ENCODE assay signal across 8 mouse cellular contexts in genomic region chr10:84388357-84389141, GRCm38 (mm10). TPM values are rescaled to one million over a fixed set of nuclear protein-coding genes. Genes with fewer than 3 reads are reported as not detected.
DNase-seq lines count a peak whose midpoint lies in the region; ATAC-seq and TF ChIP-seq lines count a peak whose summit lies in the region.

No protein-coding gene starts in this region.

- no peak overlapping the region for H3K4me2 ChIP-seq in hindbrain, embryonic 15.5 days
- 0 out of 2 replicates have a peak overlapping the region, but pooled peaks have one; percentile 40 for H3K4me2 ChIP-seq in liver, postnatal 0 days (ENCODE audit: low read depth, low read length)
- H3K4me2 ChIP-seq in neural tube, embryonic 14.5 days (ENCODE audit: low read depth, low read length) = peak overlapping the region; percentile 8; the same call in 1 of the 2 replicates

- peak; percentile 74 for DNase-seq in right cerebral cortex, adult 18-20 months
- DNase-seq in right cerebral cortex, postnatal 25 days = no peak
- peak; percentile 58 for DNase-seq in gastrocnemius, adult 2 months
- DNase-seq in liver, postnatal 0 days = no peak
- no peak for DNase-seq in adrenal gland, adult (ENCODE audit: inconsistent age in 2 of 2, low spot score in 1 of 2)
- DNase-seq in thymus, postnatal 36 days = no peak

- H3K36me3 ChIP-seq in hindbrain, embryonic 15.5 days = peaks cover 5% of the 10 kb centered on the region; the same call in 1 of the 2 replicates
- no peaks in the 10 kb centered on the region for H3K36me3 ChIP-seq in liver, postnatal 0 days (replicated peaks; ENCODE audit: insufficient read depth, low read length)
- no peaks in the 10 kb centered on the region for H3K36me3 ChIP-seq in neural tube, embryonic 14.5 days (ENCODE audit: control insufficient read depth, insufficient read depth, low read length)

- peaks cover 65% of the 10 kb centered on the region for H3K4me1 ChIP-seq in hindbrain, embryonic 15.5 days (replicated peaks)
- H3K4me1 ChIP-seq in liver, postnatal 0 days (ENCODE audit: insufficient read depth) = peaks cover 20% of the 10 kb centered on the region
- H3K4me1 ChIP-seq in neural tube, embryonic 14.5 days (ENCODE audit: control insufficient read depth, insufficient read depth, low read length) = peaks cover 32% of the 10 kb centered on the region

- ATAC-seq in hindbrain, embryonic 15.5 days (ENCODE audit: low FRiP score, low read depth) = no peak
- ATAC-seq in liver, postnatal 0 days = no peak
- 0 out of 2 replicates have a peak, but pooled peaks have one; percentile 15 for ATAC-seq in neural tube, embryonic 14.5 days (ENCODE audit: low read depth)

- no peak for TF ChIP-seq EP300 in liver, postnatal 0 days (IDR thresholded peaks at IDR 0.05; ENCODE audit: low read depth)

- intact Hi-C loops in gastrocnemius, adult 2 months (cut with DNase I) = no loop called here

- WGBS in hindbrain, embryonic 15.5 days = 30% methylated on average over 22 of the region's 22 CpGs
- 32% methylated on average over 22 of the region's 22 CpGs for WGBS in liver, postnatal 0 days (ENCODE audit: insufficient replicate concordance)
- 39% methylated on average over 22 of the region's 22 CpGs for WGBS in neural tube, embryonic 14.5 days

- no peak for TF ChIP-seq CTCF in gastrocnemius, adult 2 months (IDR thresholded peaks at IDR 0.05)
- TF ChIP-seq CTCF in liver, postnatal 0 days (IDR thresholded peaks at IDR 0.05; ENCODE audit: low read depth) = no peak

- no peaks in the 10 kb centered on the region for H3K9me3 ChIP-seq in hindbrain, embryonic 15.5 days
- no peaks in the 10 kb centered on the region for H3K9me3 ChIP-seq in liver, postnatal 0 days (ENCODE audit: low read length)
- no peaks in the 10 kb centered on the region for H3K9me3 ChIP-seq in neural tube, embryonic 14.5 days (ENCODE audit: control insufficient read depth, low read length)

- peak overlapping the region; percentile 59 for H3K4me3 ChIP-seq in gastrocnemius, adult 2 months
- no peak overlapping the region for H3K4me3 ChIP-seq in hindbrain, embryonic 15.5 days
- no peak overlapping the region for H3K4me3 ChIP-seq in liver, postnatal 0 days (ENCODE audit: low read depth, low read length)
- no peak overlapping the region for H3K4me3 ChIP-seq in neural tube, embryonic 14.5 days (ENCODE audit: low read depth, low read length)

- H3K27me3 ChIP-seq in hindbrain, embryonic 15.5 days = no peaks in the 10 kb centered on the region
- H3K27me3 ChIP-seq in liver, postnatal 0 days (ENCODE audit: insufficient read depth, low read length) = no peaks in the 10 kb centered on the region
- no peaks in the 10 kb centered on the region for H3K27me3 ChIP-seq in neural tube, embryonic 14.5 days (ENCODE audit: control insufficient read depth, insufficient read depth, low read length)

- H3K27ac ChIP-seq in gastrocnemius, adult 2 months = peak overlapping the region; percentile 77
- H3K27ac ChIP-seq in hindbrain, embryonic 15.5 days (replicated peaks) = peak overlapping the region; percentile 42
- no peak overlapping the region for H3K27ac ChIP-seq in liver, postnatal 0 days (ENCODE audit: low read depth)
- H3K27ac ChIP-seq in neural tube, embryonic 14.5 days (ENCODE audit: low read depth, low read length) = peak overlapping the region; percentile 52

- no peak overlapping the region for H3K9ac ChIP-seq in hindbrain, embryonic 15.5 days
- H3K9ac ChIP-seq in liver, postnatal 0 days (replicated peaks) = no peak overlapping the region
- H3K9ac ChIP-seq in neural tube, embryonic 14.5 days (replicated peaks; ENCODE audit: low read depth, low read length) = no peak overlapping the region

RNA-seq across cellular contexts. Expression of gene Nuak1, which starts 51.8 kb away (rescaled TPM):
- total RNA-seq in gastrocnemius, adult 2 months (2021) = 10 to 100 TPM; 21.4 to 31.0 TPM
- 4.5 and 5.2 TPM in 2 replicates for polyA plus RNA-seq in hindbrain, embryonic 15.5 days (2015; fragmentation: Nextera tagmentation; extraction: Ambion mirVana)
- polyA plus RNA-seq in liver, postnatal 0 days (2015; fragmentation: Nextera tagmentation; extraction: Ambion mirVana) = 0.13 and 0.20 TPM in 2 replicates
- 3.9 and 4.9 TPM in 2 replicates for polyA plus RNA-seq in neural tube, embryonic 14.5 days (2014; fragmentation: Nextera tagmentation; extraction: Ambion mirVana)

Comparison
In these comparisons a context has a peak if more than half of its experiments do, and no peak if none do; other contexts are left out.
1. DNase-seq: peak in right cerebral cortex, adult 18-20 months (single experiment) and gastrocnemius, adult 2 months (single experiment); none in right cerebral cortex, postnatal 25 days (single experiment), liver, postnatal 0 days (single experiment), adrenal gland, adult (0 of 2) and thymus, postnatal 36 days (0 of 2).